Mouse (Mus musculus) ovary, adult 18-20 months (tissue): ENCODE measurements around the gene Rac1.
A peak's percentile ranks its signal among the peaks of the same experiment; 100 is the strongest.

Experiments
- DNase-seq: peaks from one replicate; pipeline ENCODE4 v3.0.0; 2022; ENCODE audit warnings: low spot score, mixed read lengths

The Rac1 gene

GRCm38 (mm10) chr5:143493163-143493562, 34.7 kb downstream of the Rac1 start:
- no peak for DNase-seq

- no peak for DNase-seq
Measured at GRCm38 (mm10) chr5:143491736-143492135, 36.1 kb downstream of the Rac1 start.

GRCm38 (mm10) chr5:143489749-143490342, 38.0 kb downstream of the Rac1 start:
- peak; percentile 27 for DNase-seq

GRCm38 (mm10) chr5:143487998-143488397, 39.8 kb downstream of the Rac1 start:
- DNase-seq, result no peak

- DNase-seq, result no peak
Measured at GRCm38 (mm10) chr5:143487193-143487592, 40.6 kb downstream of the Rac1 start.

- no peak for DNase-seq
Measured at GRCm38 (mm10) chr5:143484955-143485354, 42.9 kb downstream of the Rac1 start.

GRCm38 (mm10) chr5:143477901-143478300, 49.9 kb downstream of the Rac1 start:
- no peak for DNase-seq

GRCm38 (mm10) chr5:143476013-143476412, 51.8 kb downstream of the Rac1 start:
- no peak for DNase-seq

GRCm38 (mm10) chr5:143475153-143475844, 52.5 kb downstream of the Rac1 start:
- DNase-seq, result no peak

GRCm38 (mm10) chr5:143471953-143472618, 55.8 kb downstream of the Rac1 start:
- DNase-seq, result no peak

- DNase-seq, result no peak
Measured at GRCm38 (mm10) chr5:143471165-143471546, 56.7 kb downstream of the Rac1 start.

- DNase-seq, result no peak
Measured at GRCm38 (mm10) chr5:143470421-143471164, 57.2 kb downstream of the Rac1 start.

- DNase-seq, result no peak
Measured at GRCm38 (mm10) chr5:143469628-143470027, 58.2 kb downstream of the Rac1 start.

- DNase-seq, result no peak
Measured at GRCm38 (mm10) chr5:143467931-143468330, 59.9 kb downstream of the Rac1 start.

- no peak for DNase-seq
Measured at GRCm38 (mm10) chr5:143466891-143467669, 60.8 kb downstream of the Rac1 start.

- DNase-seq, result no peak
Measured at GRCm38 (mm10) chr5:143465156-143466085, 62.4 kb downstream of the Rac1 start.

GRCm38 (mm10) chr5:143464757-143465118, 63.1 kb downstream of the Rac1 start:
- no peak for DNase-seq

GRCm38 (mm10) chr5:143464100-143464756, 63.6 kb downstream of the Rac1 start, which contains the start of gene Daglb:
Gene Daglb, plus strand, starts transcription at chr5:143464584.
- peak; percentile 86 for DNase-seq

- DNase-seq, result no peak
Measured at GRCm38 (mm10) chr5:143463671-143464070, 64.2 kb downstream of the Rac1 start.
